Mouse (Mus musculus) neural tube, postnatal 0 days (tissue): ENCODE measurements around the gene Cyp11a1. TPM values are rescaled to one million over a fixed set of nuclear protein-coding genes. Genes with fewer than 3 reads are reported as not detected.

Experiments used
- polyA plus RNA-seq: library from polyadenylated mRNA; unstranded; fragments of >200 nt; fragmentation: Nextera tagmentation; extraction: Ambion mirVana; gene quantifications from 2 replicates; pipeline ENCODE4 v1.2.1, GENCODE M21; 2015

Cyp11a1 gene
- polyA plus RNA-seq, result 0.77 and 1.5 TPM in 2 replicates

DNA sequence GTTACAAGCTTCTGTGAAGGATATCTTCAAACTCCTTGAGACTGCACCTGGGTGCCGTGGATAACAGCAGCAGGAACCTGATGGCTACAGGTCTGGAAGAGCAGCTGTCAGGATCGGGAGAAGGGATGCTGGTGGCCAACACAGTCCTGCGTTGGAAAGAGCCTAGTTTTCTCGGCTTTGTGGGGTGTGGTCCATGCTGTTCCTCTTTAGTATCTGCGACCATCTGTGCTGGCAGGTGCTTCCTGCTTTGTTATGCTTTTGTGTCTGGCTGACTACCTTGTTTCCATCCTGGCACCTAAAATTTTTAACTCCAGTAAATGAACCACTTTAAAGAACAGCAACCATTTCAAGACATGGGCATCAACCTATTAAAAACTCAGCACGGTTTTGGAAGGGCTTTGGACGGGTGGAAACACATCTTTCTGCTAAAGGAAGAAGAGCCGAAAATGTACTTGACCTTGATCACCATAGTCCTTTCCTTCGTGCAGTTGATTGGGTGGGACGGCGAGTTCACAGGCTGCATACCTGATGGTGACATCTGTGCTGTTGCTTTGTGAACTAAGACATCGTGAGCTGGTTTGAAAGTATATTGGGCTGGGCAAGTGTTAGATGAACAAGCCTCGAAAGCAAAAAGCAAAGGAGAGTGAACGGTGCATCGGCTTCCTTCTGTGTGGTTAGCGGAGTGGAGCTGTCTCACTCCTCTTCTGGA is at the start of gene Cyp11a1:
TSS of gene Cyp11a1 (plus strand) at position 659 of the 709 bp plus-strand sequence.

DNA sequence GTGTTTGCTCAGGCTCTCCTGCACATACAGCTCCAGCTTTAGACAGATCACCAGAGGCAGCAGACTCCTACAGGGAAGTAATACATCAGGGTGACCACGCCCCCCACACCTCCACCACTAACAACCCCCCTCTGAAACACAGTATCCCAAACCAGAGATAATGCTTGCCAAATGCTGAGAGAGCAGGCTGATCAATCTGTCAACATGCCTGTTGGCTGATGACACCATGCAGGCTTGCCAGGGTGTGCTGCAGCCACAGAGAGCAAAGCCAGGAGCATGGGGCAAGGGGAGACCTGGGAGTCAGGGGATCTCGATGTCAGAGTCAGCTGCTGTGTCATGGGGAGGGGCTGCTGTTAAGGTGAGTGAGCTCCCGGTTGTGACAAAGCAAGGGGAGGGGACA is 57.3 kb downstream of the Cyp11a1 start, which contains the start of gene Stra6:
TSS of gene Stra6 (plus strand) at position 258 of the 400 bp plus-strand sequence.

Other genes with a start within 250 kb of the Cyp11a1 start
- gene Clk3, start 240.6 kb upstream of the Cyp11a1 start, polyA plus RNA-seq, result 47.6 and 52.7 TPM in 2 replicates
- 4.0 and 4.1 TPM in 2 replicates for gene Arid3b, start 169.6 kb upstream of the Cyp11a1 start, polyA plus RNA-seq
- gene Ubl7, start 95.4 kb upstream of the Cyp11a1 start, polyA plus RNA-seq, result 157 and 158 TPM in 2 replicates
- gene Sema7a, start 66.3 kb upstream of the Cyp11a1 start, polyA plus RNA-seq, result 4.5 and 4.8 TPM in 2 replicates
- 12.9 and 13.6 TPM in 2 replicates for gene Stra6, start 57.4 kb downstream of the Cyp11a1 start, polyA plus RNA-seq
- gene Ccdc33, start 112.4 kb downstream of the Cyp11a1 start, polyA plus RNA-seq, result 0.80 and 1.3 TPM in 2 replicates
- 40.3 and 44.0 TPM in 2 replicates for gene Islr, start 197.9 kb downstream of the Cyp11a1 start, polyA plus RNA-seq
- 3.9 and 4.0 TPM in 2 replicates for gene Islr2, start 197.9 kb downstream of the Cyp11a1 start, polyA plus RNA-seq
- gene Pml, start 243.4 kb downstream of the Cyp11a1 start, polyA plus RNA-seq, result 3.2 TPM in 2 replicates
- 128 and 132 TPM in 2 replicates for gene Stoml1, start 246.8 kb downstream of the Cyp11a1 start, polyA plus RNA-seq